Mouse (Mus musculus) stomach, embryonic 16.5 days (tissue): ENCODE measurements at regions not wholly inside any gene's neighbourhood (a gene's known extent, or its start where the extent isn't known, plus 50 kb on each side); places are given as distances from the start of the nearest gene placed in this dataset.

Source experiments
- ATAC-seq: fragments of 200-750 bp; cut with Nextera tagmentation; 2 replicates; pipeline ENCODE4 v1.8.0; 2017; ENCODE audit warnings: moderate number of reproducible peaks, moderate TSS enrichment; ENCODE audit not compliant: insufficient read depth, low FRiP score
- H3K27ac ChIP-seq: fragments of 300-500 bp; sonication (generic); 2 replicates; pipeline ENCODE4 v1.5.1; 2014; ENCODE audit warnings: low read length
- H3K27me3 ChIP-seq: fragments of 300-500 bp; sonication (generic); 2 replicates; pipeline ENCODE4 v1.6.1; 2014; ENCODE audit warnings: low read length, control low read depth, mixed read lengths; ENCODE audit not compliant: control insufficient read depth, insufficient read depth
- H3K36me3 ChIP-seq: fragments of 300-500 bp; sonication (generic); 2 replicates; pipeline ENCODE4 v1.6.1; 2014; ENCODE audit warnings: low read length; ENCODE audit not compliant: control insufficient read depth, insufficient read depth
- H3K4me1 ChIP-seq: fragments of 300-500 bp; sonication (generic); 2 replicates; pipeline ENCODE4 v1.6.1; 2014; ENCODE audit warnings: low read length, control low read depth, mixed read lengths; ENCODE audit not compliant: control insufficient read depth, insufficient read depth
- H3K4me2 ChIP-seq: fragments of 300-500 bp; sonication (generic); 2 replicates; pipeline ENCODE4 v1.6.1; 2014; ENCODE audit warnings: low read depth, low read length, mixed read lengths
- H3K4me3 ChIP-seq: fragments of 300-500 bp; sonication (generic); replicated peaks from 2 replicates; pipeline ENCODE4 v1.5.1; 2014; ENCODE audit warnings: mild to moderate bottlenecking, low read length
- H3K9ac ChIP-seq: fragments of 300-500 bp; sonication (generic); 2 replicates; pipeline ENCODE4 v1.6.1; 2014; ENCODE audit warnings: low read length
- H3K9me3 ChIP-seq: fragments of 300-500 bp; sonication (generic); replicated peaks from 2 replicates; pipeline ENCODE4 v1.6.1; 2016; ENCODE audit warnings: low read length, control low read depth; ENCODE audit not compliant: control insufficient read depth
- WGBS: fragments of 180-500 bp; shearing (Covaris S2); extraction: QIAGEN DNeasy Blood & Tissue Kit; methylation state at CpG from one replicate; pipeline ENCODE4 v1.1.7; 2014; 5-methylcytosine and 5-hydroxymethylcytosine counted together

DNA sequence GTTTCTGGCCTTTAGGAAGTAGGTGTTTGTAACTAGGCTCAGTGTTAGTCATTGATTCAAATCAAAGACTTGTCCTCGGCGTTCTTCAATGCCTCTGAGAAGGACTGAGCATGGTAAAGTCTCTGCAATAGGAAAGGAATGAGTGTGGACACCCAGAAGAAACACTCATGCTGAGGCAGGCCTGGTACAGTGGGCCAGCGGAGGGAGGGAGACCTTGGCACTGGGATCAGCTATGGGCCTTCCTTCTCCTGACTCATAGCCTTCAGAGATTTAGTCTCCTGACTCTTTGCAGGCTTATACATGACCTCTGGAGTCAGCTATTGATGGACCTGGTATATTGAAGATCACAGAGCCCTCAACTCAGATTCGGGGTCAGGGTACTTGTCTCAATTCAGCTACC, 132.8 kb upstream of the Gas1 start:
- WGBS, result 85% methylated on average over 4 of the region's 4 CpGs
- peaks cover 11% of the 10 kb centered on the region; the same call in 1 of the 2 replicates for H3K4me1 ChIP-seq
- no peak overlapping the region for H3K9ac ChIP-seq
- no peak overlapping the region for H3K27ac ChIP-seq
- H3K9me3 ChIP-seq, result no peaks in the 10 kb centered on the region
- no peak for ATAC-seq
- no peak overlapping the region for H3K4me3 ChIP-seq
- no peaks in the 10 kb centered on the region for H3K36me3 ChIP-seq
- no peak overlapping the region for H3K4me2 ChIP-seq
- H3K27me3 ChIP-seq, result no peaks in the 10 kb centered on the region

DNA sequence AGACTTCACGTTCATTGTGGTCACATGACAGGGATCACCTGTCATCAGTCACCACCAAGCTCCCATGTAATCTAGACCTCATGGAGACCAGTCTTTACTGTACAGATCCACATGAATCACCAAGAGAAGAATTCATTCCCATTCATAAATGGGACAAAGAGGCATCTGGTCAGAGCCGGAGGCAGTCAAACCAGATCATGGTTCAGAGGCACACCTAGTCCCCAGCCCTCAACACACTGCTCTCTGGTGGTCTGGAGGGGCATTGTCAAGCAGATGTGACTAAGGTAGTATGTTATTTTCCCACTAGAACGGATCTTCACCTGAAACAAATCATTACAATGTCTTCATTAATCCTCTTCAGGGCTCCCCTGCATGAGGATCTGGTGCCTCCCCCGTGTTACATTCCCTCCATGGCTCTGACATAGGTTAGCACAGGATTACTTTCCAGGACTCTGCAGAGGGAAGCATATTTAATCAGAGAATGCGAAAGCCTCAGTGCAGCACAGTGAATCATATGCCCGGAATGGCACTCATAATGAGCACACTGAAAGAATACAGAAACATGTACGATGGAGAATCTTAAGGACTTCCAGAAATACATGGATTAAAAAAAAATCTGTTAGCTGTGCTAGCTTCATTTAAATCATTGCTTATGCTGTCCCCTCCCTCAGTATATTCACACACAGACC, 135.4 kb upstream of the Gas1 start:
- no peaks in the 10 kb centered on the region for H3K27me3 ChIP-seq
- WGBS, result 61% methylated on average over 7 of the region's 7 CpGs
- ATAC-seq, result no peak
- H3K9me3 ChIP-seq, result no peaks in the 10 kb centered on the region
- no peak overlapping the region for H3K9ac ChIP-seq
- no peak overlapping the region for H3K4me2 ChIP-seq
- peaks cover 11% of the 10 kb centered on the region; the same call in 1 of the 2 replicates for H3K4me1 ChIP-seq
- no peaks in the 10 kb centered on the region for H3K36me3 ChIP-seq
- H3K4me3 ChIP-seq, result no peak overlapping the region
- H3K27ac ChIP-seq, result no peak overlapping the region

DNA sequence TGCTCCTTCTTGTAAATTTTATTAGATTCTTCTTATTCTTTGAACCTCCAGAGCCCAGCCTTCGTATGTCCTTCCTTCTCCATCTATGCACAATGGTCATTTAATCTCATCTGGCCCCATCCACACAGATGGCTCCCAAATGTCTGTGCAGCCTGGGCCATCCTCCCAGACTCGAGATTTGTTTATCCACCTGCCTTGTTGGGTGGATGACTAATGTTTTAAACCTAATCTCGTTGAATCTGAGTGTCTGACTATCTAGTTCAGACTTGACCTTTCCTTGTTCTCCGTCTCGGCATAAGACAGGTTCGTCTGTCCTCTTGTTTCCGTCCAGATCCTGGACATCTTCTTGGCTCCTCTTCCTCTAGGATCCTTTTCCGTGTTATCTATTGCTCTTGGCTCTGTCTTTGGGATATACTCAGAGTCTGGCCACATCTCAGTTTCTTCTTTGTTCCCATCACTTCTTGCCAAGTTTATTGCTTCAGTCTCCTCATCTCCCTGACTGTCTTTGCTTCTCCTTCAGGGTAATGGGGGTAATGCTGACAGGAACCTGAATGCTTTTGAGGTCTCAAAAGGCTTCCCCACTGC, 141.4 kb upstream of the Gas1 start:
- Histone ChIP-seq H3K9me3 (no peaks in the 10 kb centered on the region), H3K4me3 (no peak overlapping the region), H3K4me1 (no peaks in the 10 kb centered on the region), H3K9ac (no peak overlapping the region), H3K27ac (peak overlapping the region; percentile 48; the same call in 1 of the 2 replicates), H3K27me3 (no peaks in the 10 kb centered on the region), H3K4me2 (no peak overlapping the region), H3K36me3 (no peaks in the 10 kb centered on the region)
- WGBS, result 39% methylated on average over 8 of the region's 8 CpGs
- ATAC-seq, result peak; percentile 81

DNA sequence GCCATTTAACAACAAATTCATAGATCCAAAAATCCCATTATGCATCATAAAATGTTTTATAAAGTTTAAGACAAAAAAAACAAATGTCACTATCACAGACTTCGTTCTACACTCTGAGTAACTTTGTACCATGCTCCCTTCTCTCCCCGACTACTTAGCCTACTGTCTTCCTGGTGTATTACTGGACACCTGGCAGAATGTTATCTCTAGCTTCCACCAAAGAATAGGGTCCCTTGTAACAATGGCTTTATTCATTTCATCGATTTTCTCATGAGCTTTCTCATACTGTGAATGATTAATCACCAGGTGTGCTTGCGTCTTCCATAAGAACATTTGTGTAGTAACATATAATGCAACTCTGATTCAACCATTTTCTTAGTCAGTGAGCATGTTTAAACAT, 142.1 kb upstream of the Gas1 start:
- Histone ChIP-seq H3K9ac (no peak overlapping the region), H3K27me3 (no peaks in the 10 kb centered on the region), H3K9me3 (no peaks in the 10 kb centered on the region), H3K27ac (no peak overlapping the region), H3K4me3 (no peak overlapping the region), H3K4me1 (no peaks in the 10 kb centered on the region), H3K4me2 (no peak overlapping the region), H3K36me3 (no peaks in the 10 kb centered on the region)
- ATAC-seq, result no peak
- 66% methylated on average over 4 of the region's 4 CpGs for WGBS

- Histone ChIP-seq H3K9me3 (no peaks in the 10 kb centered on the region), H3K4me3 (no peak overlapping the region), H3K4me2 (no peak overlapping the region), H3K36me3 (no peaks in the 10 kb centered on the region), H3K9ac (no peak overlapping the region), H3K27ac (no peak overlapping the region), H3K27me3 (no peaks in the 10 kb centered on the region), H3K4me1 (no peaks in the 10 kb centered on the region)
- WGBS, result 48% methylated on average over 5 of the region's 5 CpGs
- no peak for ATAC-seq
Measured at GRCm38 (mm10) chr13:60319861-60320602, 142.9 kb upstream of the Gas1 start.

DNA sequence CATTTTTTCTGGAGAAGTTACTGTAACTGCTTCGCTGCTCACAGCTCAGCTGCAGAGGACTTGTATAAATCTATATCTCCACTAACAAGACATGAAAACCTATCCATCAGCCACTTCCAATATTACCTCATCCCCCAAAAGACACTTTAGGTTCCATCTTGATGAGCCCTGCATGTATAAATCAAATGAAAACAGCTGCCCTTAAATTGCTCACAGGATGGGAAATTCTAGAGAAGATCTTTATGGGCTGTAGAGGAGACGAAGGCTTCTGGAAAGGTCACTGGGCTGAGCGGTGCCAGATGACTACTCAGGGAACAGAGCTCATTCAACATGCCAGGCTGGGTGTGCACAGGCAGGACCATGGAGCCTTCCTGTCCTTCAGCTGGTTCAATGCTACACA, 145.4 kb upstream of the Gas1 start:
- Histone ChIP-seq H3K4me2 (no peak overlapping the region), H3K27me3 (no peaks in the 10 kb centered on the region), H3K9ac (no peak overlapping the region), H3K4me1 (no peaks in the 10 kb centered on the region), H3K27ac (no peak overlapping the region), H3K4me3 (no peak overlapping the region), H3K36me3 (no peaks in the 10 kb centered on the region), H3K9me3 (no peaks in the 10 kb centered on the region)
- no peak for ATAC-seq
- 68% methylated on average over 3 of the region's 3 CpGs for WGBS

GRCm38 (mm10) chr13:60330475-60331258, 153.5 kb upstream of the Gas1 start:
- H3K4me2 ChIP-seq, result no peak overlapping the region
- H3K4me1 ChIP-seq, result no peaks in the 10 kb centered on the region; the same call in 1 of the 2 replicates
- no peak overlapping the region for H3K9ac ChIP-seq
- no peaks in the 10 kb centered on the region for H3K27me3 ChIP-seq
- no peaks in the 10 kb centered on the region for H3K36me3 ChIP-seq
- H3K4me3 ChIP-seq, result no peak overlapping the region
- ATAC-seq, result peak; percentile 37; the same call in 1 of the 2 replicates
- H3K9me3 ChIP-seq, result no peaks in the 10 kb centered on the region
- 52% methylated on average over 9 of the region's 9 CpGs for WGBS
- H3K27ac ChIP-seq, result peak overlapping the region; percentile 60

DNA sequence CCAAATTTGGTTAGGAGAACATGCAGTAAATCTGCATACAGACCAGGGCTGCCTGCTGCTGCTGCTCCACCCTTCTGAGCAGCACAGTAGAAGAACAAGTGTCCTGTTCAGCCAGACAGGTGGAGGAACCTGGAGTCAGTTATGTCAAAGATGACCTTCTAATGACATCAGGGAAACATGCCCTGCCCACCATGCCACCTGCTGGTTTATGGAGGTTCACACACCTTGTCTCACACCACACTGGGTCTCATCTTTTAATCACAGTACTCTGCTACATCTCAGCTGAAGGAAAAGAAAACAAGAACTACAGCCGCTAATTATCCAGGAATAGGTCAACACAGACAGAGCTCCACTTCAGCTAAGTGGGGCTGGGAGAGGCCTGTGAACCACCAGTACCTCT, 159.0 kb upstream of the Gas1 start:
- WGBS, result 59% methylated on average over 1 of the region's 1 CpGs
- Histone ChIP-seq H3K27ac (no peak overlapping the region), H3K36me3 (no peaks in the 10 kb centered on the region), H3K27me3 (no peaks in the 10 kb centered on the region), H3K4me2 (no peak overlapping the region), H3K4me1 (no peaks in the 10 kb centered on the region; the same call in 1 of the 2 replicates), H3K9me3 (no peaks in the 10 kb centered on the region), H3K9ac (no peak overlapping the region), H3K4me3 (no peak overlapping the region)
- no peak for ATAC-seq
